Mouse (Mus musculus): ENCODE data around the gene Mroh2a. TPM values are rescaled to one million over a fixed set of nuclear protein-coding genes. Genes with fewer than 3 reads are reported as not detected.
"Not testable (repeated sequence)": the region's sequence is repeated elsewhere in the genome, so short reads cannot be mapped to it uniquely, and the experiment has no call there.

The Mroh2a gene
- polyA plus RNA-seq, 1 experiment from 2014 or later = 0.88 TPM

DNA sequence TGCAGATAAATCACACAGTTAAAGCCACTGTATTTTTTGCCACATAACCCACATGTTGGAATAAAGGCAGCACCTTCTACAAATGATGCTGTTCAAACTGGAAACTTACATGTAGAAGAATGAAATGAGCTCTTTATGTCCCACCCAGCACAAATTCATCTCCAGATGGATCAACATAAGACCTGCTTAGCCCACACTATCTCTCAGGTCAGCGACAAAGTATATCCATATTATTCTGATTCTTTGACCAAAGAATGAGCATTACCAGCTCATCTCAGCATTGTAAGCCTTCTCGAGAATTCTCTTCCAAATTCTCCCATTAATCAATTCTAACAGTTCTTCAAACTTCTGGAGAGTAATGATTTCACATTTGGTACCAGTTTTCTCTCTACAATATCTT, 4.6 kb upstream of the Mroh2a start:
- no peaks in the 10 kb centered on the region for H3K27me3 ChIP-seq
- no peaks in the 10 kb centered on the region for H3K36me3 ChIP-seq
- peaks cover 27% of the 10 kb centered on the region for H3K9me3 ChIP-seq
- ATAC-seq (replicated peaks) = no peak
- H3K4me3 ChIP-seq = no peak overlapping the region
- no peak overlapping the region for H3K27ac ChIP-seq (replicated peaks)
- H3K4me1 ChIP-seq = no peaks in the 10 kb centered on the region
- 57% methylated on average over 2 of the region's 2 CpGs for WGBS
- no peak overlapping the region for H3K9ac ChIP-seq (replicated peaks)
- no peak overlapping the region for H3K4me2 ChIP-seq (replicated peaks)

DNA sequence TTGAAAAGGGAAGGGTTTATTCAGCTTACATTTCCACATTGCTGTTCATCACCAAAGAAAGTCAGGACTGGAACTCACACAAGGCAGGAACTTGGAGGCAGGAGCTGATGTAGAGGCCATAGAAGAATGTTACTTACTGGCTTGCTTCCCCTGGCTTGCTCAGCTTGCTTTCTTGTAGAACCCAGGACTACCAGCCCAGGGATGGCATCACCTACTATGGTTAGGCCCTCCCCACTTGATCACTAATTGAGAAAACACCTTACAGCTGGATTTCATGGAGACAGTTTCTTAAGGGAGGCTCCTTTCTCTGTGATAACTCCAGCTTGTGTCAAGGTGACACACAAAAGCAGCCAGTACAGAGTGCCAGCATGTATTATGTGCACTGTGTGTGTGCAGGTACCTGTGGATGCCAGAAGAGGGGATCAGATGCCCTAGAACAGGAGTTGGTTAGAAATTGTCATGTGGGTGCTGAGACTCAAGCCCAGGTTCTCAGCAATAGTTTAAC, 3.7 kb upstream of the Mroh2a start:
- peaks cover 31% of the 10 kb centered on the region for H3K9me3 ChIP-seq
- H3K27ac ChIP-seq (replicated peaks); H3K27me3 ChIP-seq; H3K4me3 ChIP-seq; ATAC-seq (replicated peaks); H3K36me3 ChIP-seq; H3K9ac ChIP-seq (replicated peaks); H3K4me1 ChIP-seq; H3K4me2 ChIP-seq (replicated peaks): not testable (repeated sequence)

DNA sequence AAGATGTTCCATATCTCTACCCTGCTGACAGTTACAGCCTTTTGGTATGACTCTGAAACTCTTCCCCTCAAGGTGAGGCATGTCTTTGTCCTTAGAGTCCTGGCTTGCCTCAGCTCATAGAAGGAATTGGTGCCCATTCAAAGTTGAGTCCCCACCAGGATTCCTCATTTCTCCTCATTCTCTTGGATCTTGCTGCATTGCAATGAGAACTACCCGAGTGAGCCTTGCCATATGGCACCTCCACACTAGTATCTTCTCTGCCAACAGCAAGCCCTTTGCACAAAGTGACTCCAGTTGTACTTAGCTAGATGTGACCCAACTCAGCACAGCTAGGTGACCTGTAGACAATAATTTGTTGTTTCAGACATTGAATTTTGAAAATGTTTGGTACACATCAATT, 3.2 kb upstream of the Mroh2a start:
- Histone ChIP-seq H3K4me3 (no peak overlapping the region), H3K4me1 (no peaks in the 10 kb centered on the region), H3K36me3 (no peaks in the 10 kb centered on the region), H3K27me3 (no peaks in the 10 kb centered on the region), H3K27ac (replicated peaks) (no peak overlapping the region), H3K9me3 (peaks cover 36% of the 10 kb centered on the region), H3K9ac (replicated peaks) (no peak overlapping the region), H3K4me2 (replicated peaks) (no peak overlapping the region)
- WGBS = 51% methylated on average over 1 of the region's 1 CpGs
- ATAC-seq (replicated peaks) = no peak

DNA sequence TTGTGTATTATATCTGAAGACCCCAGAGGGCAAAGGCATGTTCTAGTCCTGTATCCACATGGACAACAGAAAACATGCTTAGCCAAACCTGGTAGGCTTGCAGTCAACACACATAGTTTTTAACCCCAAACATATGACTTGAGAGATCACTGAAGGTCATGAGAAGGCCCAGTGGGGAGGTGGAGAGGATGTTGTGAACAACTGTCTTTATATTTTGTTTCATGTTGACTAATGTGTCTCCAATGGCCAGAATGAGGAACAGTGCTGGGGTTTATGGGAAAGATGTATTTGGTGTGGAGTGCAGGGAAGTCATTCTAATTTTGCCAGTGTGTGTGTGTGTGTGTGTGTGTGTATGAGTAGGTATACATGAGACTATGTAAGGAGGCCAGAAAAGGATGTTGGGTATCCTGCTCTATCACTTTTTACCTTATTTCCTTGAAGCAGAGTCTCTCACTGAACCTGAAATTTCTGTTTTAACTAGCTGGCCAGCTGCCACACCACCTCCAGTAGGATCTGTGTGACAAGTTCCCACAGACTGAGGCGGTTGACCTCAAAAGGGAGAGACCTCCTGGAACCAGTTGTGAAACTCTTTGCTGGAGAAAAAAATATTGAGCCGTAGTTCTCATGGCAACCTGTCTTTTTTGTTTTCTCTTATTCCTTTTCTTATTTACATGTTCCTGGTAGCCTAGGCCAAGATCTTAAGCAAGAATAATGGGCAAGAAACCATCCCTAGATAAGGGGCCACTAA, 2.6 kb upstream of the Mroh2a start:
- Histone ChIP-seq H3K27ac (replicated peaks) (no peak overlapping the region), H3K4me3 (no peak overlapping the region), H3K27me3 (no peaks in the 10 kb centered on the region), H3K9ac (replicated peaks) (no peak overlapping the region), H3K4me1 (no peaks in the 10 kb centered on the region), H3K9me3 (peaks cover 42% of the 10 kb centered on the region), H3K36me3 (no peaks in the 10 kb centered on the region), H3K4me2 (replicated peaks) (no peak overlapping the region)
- ATAC-seq (replicated peaks) = no peak
- WGBS = 70% methylated on average over 2 of the region's 2 CpGs

DNA sequence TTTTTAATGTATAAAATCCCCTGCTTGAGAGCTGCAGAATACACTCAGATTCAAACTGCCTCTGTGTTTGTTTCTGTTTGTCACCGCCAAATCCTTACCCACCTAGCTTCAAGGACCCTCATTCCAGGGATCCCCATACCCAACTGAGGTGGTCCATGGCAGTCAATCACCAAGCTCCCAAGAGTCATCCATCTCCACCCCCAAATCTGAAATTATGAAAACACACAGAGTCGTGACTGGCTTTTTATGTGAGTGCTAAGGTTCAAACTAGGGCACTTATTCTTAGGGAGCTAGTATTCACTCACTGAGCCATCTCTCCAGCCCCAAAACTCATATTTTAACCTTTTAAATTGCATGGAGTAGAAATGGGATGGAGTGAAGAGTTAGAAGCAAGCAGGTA, 1.5 kb upstream of the Mroh2a start:
- peaks cover 52% of the 10 kb centered on the region for H3K9me3 ChIP-seq
- H3K4me2 ChIP-seq (replicated peaks); H3K27me3 ChIP-seq; H3K4me1 ChIP-seq; H3K4me3 ChIP-seq; H3K27ac ChIP-seq (replicated peaks); ATAC-seq (replicated peaks); H3K36me3 ChIP-seq; H3K9ac ChIP-seq (replicated peaks): not testable (repeated sequence)
- WGBS = 37% methylated on average over 2 of the region's 2 CpGs

DNA sequence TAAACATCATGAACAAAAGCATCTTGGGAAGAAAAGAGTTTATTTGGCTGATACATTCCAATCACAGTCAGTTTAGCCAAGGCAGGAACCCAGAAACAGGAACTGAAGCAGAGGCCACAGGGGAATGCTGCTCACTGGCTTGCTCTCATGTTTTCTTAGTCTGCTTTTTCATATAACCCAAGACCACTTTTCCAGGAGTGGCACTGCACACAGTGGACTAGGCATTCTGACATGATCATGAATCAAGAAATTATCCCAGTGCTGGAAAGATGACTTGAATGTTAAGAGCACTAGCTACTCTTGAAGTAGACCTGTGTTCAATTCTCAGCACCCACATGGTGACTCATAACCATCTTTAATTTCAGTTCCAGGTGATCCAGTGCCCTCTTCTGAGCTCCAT, 1.0 kb upstream of the Mroh2a start:
- H3K27me3 ChIP-seq = no peaks in the 10 kb centered on the region
- H3K27ac ChIP-seq (replicated peaks) = no peak overlapping the region
- no peak overlapping the region for H3K9ac ChIP-seq (replicated peaks)
- ATAC-seq (replicated peaks) = no peak
- H3K9me3 ChIP-seq = peaks cover 56% of the 10 kb centered on the region
- no peak overlapping the region for H3K4me2 ChIP-seq (replicated peaks)
- H3K36me3 ChIP-seq = no peaks in the 10 kb centered on the region
- H3K4me3 ChIP-seq = no peak overlapping the region
- H3K4me1 ChIP-seq = no peaks in the 10 kb centered on the region

DNA sequence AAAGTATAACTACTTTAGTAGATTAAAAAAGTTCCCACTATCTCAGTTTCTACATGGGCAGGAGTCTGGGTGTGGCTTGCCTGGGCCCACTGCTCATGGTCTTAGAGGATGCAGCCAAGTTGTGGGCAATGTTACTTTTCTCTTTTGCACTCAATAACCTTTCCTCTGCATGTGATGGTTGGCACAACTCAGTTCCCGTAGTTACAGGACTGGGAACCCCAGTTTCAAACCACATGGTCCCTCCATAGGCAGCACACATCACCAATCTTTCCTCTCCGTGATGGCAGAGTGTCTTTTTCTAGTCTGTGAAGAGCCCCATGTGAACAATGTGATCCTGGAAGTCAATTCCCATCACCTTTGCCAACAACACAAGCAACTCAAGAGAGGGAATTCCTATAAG, 696 bp downstream of the Mroh2a start:
- peaks cover 71% of the 10 kb centered on the region for H3K9me3 ChIP-seq
- H3K9ac ChIP-seq (replicated peaks) = no peak overlapping the region
- H3K36me3 ChIP-seq = no peaks in the 10 kb centered on the region
- 56% methylated on average over 2 of the region's 2 CpGs for WGBS
- no peak overlapping the region for H3K27ac ChIP-seq (replicated peaks)
- no peaks in the 10 kb centered on the region for H3K4me1 ChIP-seq
- no peak for ATAC-seq (replicated peaks)
- H3K27me3 ChIP-seq = no peaks in the 10 kb centered on the region
- H3K4me2 ChIP-seq (replicated peaks) = no peak overlapping the region
- H3K4me3 ChIP-seq = no peak overlapping the region

DNA sequence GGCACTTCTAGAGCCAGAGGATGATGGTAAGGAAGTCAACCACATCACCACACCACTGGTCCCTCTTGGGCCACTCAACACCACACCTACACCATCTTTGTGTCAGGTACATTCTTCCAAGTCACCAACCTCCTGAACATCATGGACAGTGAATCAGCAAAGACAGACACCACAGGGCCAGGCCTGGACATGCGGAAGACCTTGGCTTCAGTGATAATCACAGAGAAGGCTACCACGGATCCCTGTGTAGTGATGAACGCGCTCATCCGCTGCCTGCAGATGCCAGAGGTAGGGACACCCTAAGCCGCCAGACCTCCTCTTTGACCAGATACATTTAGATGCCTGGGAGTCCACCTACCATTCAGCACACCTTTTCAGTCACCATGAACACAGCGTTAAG, 1.3 kb downstream of the Mroh2a start:
- no peak overlapping the region for H3K27ac ChIP-seq (replicated peaks)
- H3K36me3 ChIP-seq = no peaks in the 10 kb centered on the region
- H3K4me1 ChIP-seq = no peaks in the 10 kb centered on the region
- peaks cover 77% of the 10 kb centered on the region for H3K9me3 ChIP-seq
- no peak overlapping the region for H3K9ac ChIP-seq (replicated peaks)
- no peak for ATAC-seq (replicated peaks)
- H3K27me3 ChIP-seq = no peaks in the 10 kb centered on the region
- 72% methylated on average over 7 of the region's 7 CpGs for WGBS
- H3K4me3 ChIP-seq = no peak overlapping the region
- no peak overlapping the region for H3K4me2 ChIP-seq (replicated peaks)

DNA sequence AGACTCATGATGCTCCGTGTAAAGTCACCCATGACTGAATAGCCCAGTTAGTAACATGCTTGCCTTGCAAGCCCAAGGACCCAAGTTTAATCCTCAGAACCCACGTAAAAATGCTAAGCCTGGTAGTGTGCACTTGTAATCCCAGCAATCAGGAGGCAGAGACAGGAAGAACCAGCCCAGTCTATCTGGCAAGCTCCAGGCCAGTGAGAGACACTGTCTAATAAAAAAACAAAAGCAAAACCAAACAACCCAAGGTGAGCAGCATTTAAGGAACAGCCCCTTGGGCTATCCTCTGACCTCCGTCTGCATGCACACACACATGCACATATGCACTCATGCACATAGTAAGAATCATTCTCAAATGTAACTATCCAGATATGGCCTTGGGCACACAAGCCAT, 2.8 kb downstream of the Mroh2a start:
- Histone ChIP-seq H3K27ac (replicated peaks) (no peak overlapping the region), H3K9me3 (peaks cover 89% of the 10 kb centered on the region), H3K36me3 (no peaks in the 10 kb centered on the region), H3K9ac (replicated peaks) (no peak overlapping the region), H3K4me1 (no peaks in the 10 kb centered on the region), H3K4me2 (replicated peaks) (no peak overlapping the region), H3K4me3 (no peak overlapping the region), H3K27me3 (no peaks in the 10 kb centered on the region)
- ATAC-seq (replicated peaks) = no peak
- 78% methylated on average over 3 of the region's 3 CpGs for WGBS

DNA sequence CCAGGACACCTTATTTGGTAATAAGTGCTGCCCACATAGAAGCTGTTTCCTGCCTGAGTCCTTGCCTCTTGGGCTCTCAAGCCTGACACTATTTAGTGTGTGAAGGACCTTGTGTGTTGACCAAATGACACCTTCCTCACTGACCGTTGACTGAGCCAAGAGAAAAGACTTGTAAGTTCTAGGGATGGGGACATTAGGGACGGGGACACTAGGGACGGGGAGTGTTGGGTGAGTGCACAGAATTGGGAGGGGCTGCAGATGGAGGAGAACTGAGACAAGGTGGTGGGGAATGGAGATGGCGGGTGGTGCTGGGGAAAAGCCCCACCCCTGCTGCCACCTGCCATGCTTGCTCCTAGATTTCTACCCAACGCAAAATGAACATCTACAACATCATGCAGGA, 3.2 kb downstream of the Mroh2a start:
- Histone ChIP-seq H3K4me1 (no peaks in the 10 kb centered on the region), H3K9me3 (peaks cover 93% of the 10 kb centered on the region), H3K4me2 (replicated peaks) (no peak overlapping the region), H3K27me3 (no peaks in the 10 kb centered on the region), H3K9ac (replicated peaks) (no peak overlapping the region), H3K36me3 (no peaks in the 10 kb centered on the region), H3K27ac (replicated peaks) (no peak overlapping the region), H3K4me3 (no peak overlapping the region)
- ATAC-seq (replicated peaks) = no peak
- WGBS = 89% methylated on average over 5 of the region's 5 CpGs

DNA sequence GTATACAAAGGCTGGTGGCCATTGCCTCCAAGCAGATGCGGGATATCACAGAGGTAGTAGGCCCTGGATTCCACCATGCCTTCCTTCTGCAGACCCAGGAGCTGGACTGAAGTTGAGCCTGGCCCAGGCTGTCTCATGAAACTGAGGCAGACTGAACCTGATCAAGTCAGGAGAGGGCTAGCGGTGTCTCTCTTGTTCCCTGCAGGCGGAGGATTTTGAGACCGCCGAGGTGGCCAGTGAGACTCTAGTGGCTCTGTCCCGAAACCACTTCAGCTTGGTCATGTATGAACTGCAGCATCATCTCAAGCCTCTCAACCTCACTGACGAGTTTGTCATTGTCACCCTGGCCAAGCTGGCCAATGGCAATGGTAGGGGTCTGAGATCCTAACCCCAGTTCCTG, 3.6 kb downstream of the Mroh2a start:
- ATAC-seq (replicated peaks) = no peak
- no peaks in the 10 kb centered on the region for H3K4me1 ChIP-seq
- 73% methylated on average over 7 of the region's 7 CpGs for WGBS
- no peak overlapping the region for H3K27ac ChIP-seq (replicated peaks)
- H3K4me2 ChIP-seq (replicated peaks) = no peak overlapping the region
- no peaks in the 10 kb centered on the region for H3K27me3 ChIP-seq
- H3K9ac ChIP-seq (replicated peaks) = no peak overlapping the region
- no peak overlapping the region for H3K4me3 ChIP-seq
- H3K36me3 ChIP-seq = no peaks in the 10 kb centered on the region
- H3K9me3 ChIP-seq = peaks cover 95% of the 10 kb centered on the region

DNA sequence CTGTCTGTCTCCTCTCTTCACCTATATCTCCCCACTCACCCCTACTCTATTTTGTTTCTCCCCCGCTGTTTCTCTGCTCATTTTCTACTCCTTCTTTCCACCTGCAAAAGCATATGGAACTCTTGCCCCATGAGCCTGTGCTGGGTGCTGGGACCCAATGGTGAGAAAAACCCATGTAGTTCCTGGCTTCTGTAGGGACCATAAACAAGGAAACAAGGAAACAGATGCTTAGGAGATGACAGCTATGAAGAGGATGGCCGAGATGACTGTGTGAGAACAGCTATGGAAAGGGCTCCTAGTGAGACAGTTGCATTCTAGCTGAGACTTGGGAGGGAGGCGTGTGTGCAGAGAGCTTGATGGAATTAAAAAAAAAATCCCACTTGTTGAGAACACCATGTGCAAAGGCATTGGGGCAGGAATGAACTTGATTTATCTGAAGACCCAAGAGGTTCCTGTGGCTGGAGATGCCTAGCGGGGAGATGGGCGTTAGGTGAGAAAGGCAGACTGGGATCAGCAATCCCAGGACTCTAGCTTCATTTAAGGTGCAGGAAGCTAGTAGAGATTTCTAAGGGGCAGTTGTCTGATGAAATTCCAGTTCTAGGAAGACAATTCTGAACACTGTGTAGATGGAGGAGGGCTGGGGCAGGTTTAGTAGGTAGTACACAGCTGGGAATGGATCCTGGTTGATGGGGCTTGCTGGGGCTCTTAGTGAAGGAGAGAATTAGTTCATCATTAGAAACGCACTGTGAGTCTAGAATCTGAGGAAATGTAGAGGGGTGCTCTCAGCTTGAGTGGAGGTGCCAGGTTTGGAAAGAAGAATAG, 4.4 kb downstream of the Mroh2a start:
- ATAC-seq (replicated peaks) = no peak
- H3K4me1 ChIP-seq = no peaks in the 10 kb centered on the region
- no peak overlapping the region for H3K27ac ChIP-seq (replicated peaks)
- H3K9me3 ChIP-seq = peaks cover 95% of the 10 kb centered on the region
- H3K36me3 ChIP-seq = no peaks in the 10 kb centered on the region
- 78% methylated on average over 6 of the region's 6 CpGs for whole genome bisulfite sequencing
- no peak overlapping the region for H3K9ac ChIP-seq (replicated peaks)
- no peaks in the 10 kb centered on the region for H3K27me3 ChIP-seq
- H3K4me3 ChIP-seq = no peak overlapping the region
- H3K4me2 ChIP-seq (replicated peaks) = no peak overlapping the region

Data from forebrain, embryonic 15.5 days (tissue).